12 mouse cellular contexts compared by ENCODE assay signal in the genomic region with DNA sequence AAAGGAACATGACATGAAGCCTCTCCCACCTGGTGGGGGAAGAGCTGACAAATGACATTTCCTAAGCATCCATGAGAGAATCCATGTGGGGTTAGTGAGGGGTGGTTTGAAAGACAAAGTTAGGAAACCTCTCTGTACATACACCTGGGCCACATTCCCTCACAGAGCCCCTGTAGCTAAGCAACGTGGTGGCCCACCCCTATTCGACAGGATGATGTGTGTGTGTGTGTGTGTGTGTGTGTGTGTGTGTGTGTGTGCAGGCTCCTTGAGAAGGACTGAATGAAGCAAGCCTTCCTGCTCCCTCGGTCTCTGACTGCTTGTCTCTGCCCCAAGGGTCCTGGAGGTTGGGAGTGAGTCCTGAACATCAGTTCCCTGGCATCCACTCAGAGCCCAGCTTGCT.
DNase-seq lines count a peak whose midpoint lies in the region; ATAC-seq lines count a peak whose summit lies in the region.
"Had no signal": no experiment of that assay in that cellular context is flagged by ENCODE, and none has a peak within 500 bp of the region (broad histone marks: within the 10 kb centered on the region; RNA-seq: fewer than 3 reads in every experiment).

No protein-coding gene starts in this region.

- no peak overlapping the region for H3K27ac ChIP-seq in hindbrain, embryonic 11.5 days (ENCODE audit: low read depth, low read length)
- H3K27ac ChIP-seq in hindbrain, embryonic 14.5 days = no peak overlapping the region
- H3K27ac ChIP-seq in neural tube, embryonic 14.5 days (ENCODE audit: low read depth, low read length) = 0 out of 2 replicates have a peak overlapping the region, but pooled peaks have one; percentile 52
- no peak overlapping the region for H3K27ac ChIP-seq in neural tube, embryonic 15.5 days (replicated peaks)
- H3K27ac ChIP-seq in limb, embryonic 12.5 days = no peak overlapping the region
- H3K27ac ChIP-seq: stomach, embryonic 15.5 days had no signal

- 38% methylated on average over 3 of the region's 3 CpGs for WGBS in hindbrain, embryonic 11.5 days
- 44% methylated on average over 3 of the region's 3 CpGs for WGBS in hindbrain, embryonic 14.5 days
- WGBS in neural tube, embryonic 14.5 days = 41% methylated on average over 3 of the region's 3 CpGs
- 32% methylated on average over 3 of the region's 3 CpGs for WGBS in neural tube, embryonic 15.5 days
- WGBS in limb, embryonic 12.5 days = 33% methylated on average over 3 of the region's 3 CpGs

- H3K9ac ChIP-seq in hindbrain, embryonic 11.5 days (ENCODE audit: low read depth, low read length) = no peak overlapping the region
- H3K9ac ChIP-seq in hindbrain, embryonic 14.5 days = no peak overlapping the region
- no peak overlapping the region for H3K9ac ChIP-seq in neural tube, embryonic 14.5 days (replicated peaks; ENCODE audit: low read depth, low read length)
- H3K9ac ChIP-seq in neural tube, embryonic 15.5 days (replicated peaks) = no peak overlapping the region
- H3K9ac ChIP-seq in limb, embryonic 12.5 days (replicated peaks) = no peak overlapping the region
- H3K9ac ChIP-seq: heart, embryonic 12.5 days; stomach, embryonic 15.5 days had no signal

- no peak overlapping the region for H3K4me2 ChIP-seq in hindbrain, embryonic 11.5 days (replicated peaks; ENCODE audit: low read depth, low read length)
- no peak overlapping the region for H3K4me2 ChIP-seq in hindbrain, embryonic 14.5 days (replicated peaks)
- no peak overlapping the region for H3K4me2 ChIP-seq in neural tube, embryonic 14.5 days (ENCODE audit: low read depth, low read length)
- no peak overlapping the region for H3K4me2 ChIP-seq in neural tube, embryonic 15.5 days
- H3K4me2 ChIP-seq in limb, embryonic 12.5 days = no peak overlapping the region
- H3K4me2 ChIP-seq: heart, embryonic 12.5 days; stomach, embryonic 15.5 days had no signal

- no peaks in the 10 kb centered on the region for H3K9me3 ChIP-seq in hindbrain, embryonic 11.5 days (ENCODE audit: control insufficient read depth, low read length)
- H3K9me3 ChIP-seq in hindbrain, embryonic 14.5 days (ENCODE audit: control insufficient read depth, low read length) = no peaks in the 10 kb centered on the region
- no peaks in the 10 kb centered on the region for H3K9me3 ChIP-seq in neural tube, embryonic 14.5 days (ENCODE audit: control insufficient read depth, low read length)
- H3K9me3 ChIP-seq in neural tube, embryonic 15.5 days (replicated peaks) = no peaks in the 10 kb centered on the region
- no peaks in the 10 kb centered on the region for H3K9me3 ChIP-seq in limb, embryonic 12.5 days
- H3K9me3 ChIP-seq: heart, embryonic 12.5 days; stomach, embryonic 15.5 days had no signal

- H3K27me3 ChIP-seq in hindbrain, embryonic 11.5 days (ENCODE audit: control insufficient read depth, insufficient read depth, low read length) = no peaks in the 10 kb centered on the region
- H3K27me3 ChIP-seq in hindbrain, embryonic 14.5 days (ENCODE audit: control insufficient read depth, insufficient read depth, low read length) = no peaks in the 10 kb centered on the region
- no peaks in the 10 kb centered on the region for H3K27me3 ChIP-seq in neural tube, embryonic 14.5 days (ENCODE audit: control insufficient read depth, insufficient read depth, low read length)
- H3K27me3 ChIP-seq in neural tube, embryonic 15.5 days (replicated peaks) = no peaks in the 10 kb centered on the region
- H3K27me3 ChIP-seq in limb, embryonic 12.5 days = no peaks in the 10 kb centered on the region
- H3K27me3 ChIP-seq: heart, embryonic 12.5 days; stomach, embryonic 15.5 days had no signal

- H3K36me3 ChIP-seq in hindbrain, embryonic 11.5 days (ENCODE audit: control insufficient read depth, insufficient read depth, low read length) = no peaks in the 10 kb centered on the region
- H3K36me3 ChIP-seq in hindbrain, embryonic 14.5 days (replicated peaks; ENCODE audit: control insufficient read depth, insufficient read depth) = no peaks in the 10 kb centered on the region
- H3K36me3 ChIP-seq in neural tube, embryonic 14.5 days (ENCODE audit: control insufficient read depth, insufficient read depth, low read length) = no peaks in the 10 kb centered on the region
- no peaks in the 10 kb centered on the region for H3K36me3 ChIP-seq in neural tube, embryonic 15.5 days
- H3K36me3 ChIP-seq in limb, embryonic 12.5 days = no peaks in the 10 kb centered on the region
- H3K36me3 ChIP-seq: heart, embryonic 12.5 days; stomach, embryonic 15.5 days had no signal

- no peak for ATAC-seq in hindbrain, embryonic 11.5 days (ENCODE audit: low FRiP score)
- ATAC-seq in hindbrain, embryonic 14.5 days (ENCODE audit: low FRiP score) = no peak; the same call in 1 of the 2 replicates
- no peak for ATAC-seq in neural tube, embryonic 14.5 days (ENCODE audit: low read depth)
- ATAC-seq in neural tube, embryonic 15.5 days (ENCODE audit: low FRiP score) = no peak
- ATAC-seq in limb, embryonic 12.5 days (ENCODE audit: insufficient number of reproducible peaks, insufficient read depth, low FRiP score, low TSS enrichment, low read depth) = peak; percentile 50
- ATAC-seq: lung, postnatal 0 days had no signal

- no peaks in the 10 kb centered on the region for H3K4me1 ChIP-seq in hindbrain, embryonic 11.5 days (replicated peaks; ENCODE audit: control insufficient read depth, insufficient read depth, low read length)
- H3K4me1 ChIP-seq in hindbrain, embryonic 14.5 days (replicated peaks; ENCODE audit: control insufficient read depth, insufficient read depth, low read length) = peaks cover 14% of the 10 kb centered on the region
- peaks cover 14% of the 10 kb centered on the region; the same call in 1 of the 2 replicates for H3K4me1 ChIP-seq in neural tube, embryonic 14.5 days (ENCODE audit: control insufficient read depth, insufficient read depth, low read length)
- peaks cover 20% of the 10 kb centered on the region for H3K4me1 ChIP-seq in neural tube, embryonic 15.5 days
- peaks cover 14% of the 10 kb centered on the region; the same call in 1 of the 2 replicates for H3K4me1 ChIP-seq in limb, embryonic 12.5 days (replicated peaks)

- DNase-seq in hindbrain, embryonic 11.5 days (ENCODE audit: low spot score) = peak; percentile 8
- DNase-seq in hindbrain, embryonic 14.5 days (ENCODE audit: low spot score) = no peak
- DNase-seq in right cerebral cortex, adult 18-20 months = no peak
- DNase-seq in layer of hippocampus, postnatal 10 days (ENCODE audit: low spot score in 2 of 2) = no peak
- DNase-seq: cerebellum, adult 8-10 months; kidney, postnatal 36 days had no signal

- no peak overlapping the region for H3K4me3 ChIP-seq in hindbrain, embryonic 11.5 days (ENCODE audit: low read depth, low read length)
- no peak overlapping the region for H3K4me3 ChIP-seq in hindbrain, embryonic 14.5 days (replicated peaks; ENCODE audit: low read length)
- H3K4me3 ChIP-seq in neural tube, embryonic 14.5 days (ENCODE audit: low read depth, low read length) = no peak overlapping the region
- H3K4me3 ChIP-seq in neural tube, embryonic 15.5 days (replicated peaks) = no peak overlapping the region
- no peak overlapping the region for H3K4me3 ChIP-seq in limb, embryonic 12.5 days (replicated peaks)
- H3K4me3 ChIP-seq: heart, embryonic 12.5 days; stomach, embryonic 15.5 days had no signal
